Mouse (Mus musculus): ENCODE results near the gene Cobl.

Gene Cobl

DNA sequence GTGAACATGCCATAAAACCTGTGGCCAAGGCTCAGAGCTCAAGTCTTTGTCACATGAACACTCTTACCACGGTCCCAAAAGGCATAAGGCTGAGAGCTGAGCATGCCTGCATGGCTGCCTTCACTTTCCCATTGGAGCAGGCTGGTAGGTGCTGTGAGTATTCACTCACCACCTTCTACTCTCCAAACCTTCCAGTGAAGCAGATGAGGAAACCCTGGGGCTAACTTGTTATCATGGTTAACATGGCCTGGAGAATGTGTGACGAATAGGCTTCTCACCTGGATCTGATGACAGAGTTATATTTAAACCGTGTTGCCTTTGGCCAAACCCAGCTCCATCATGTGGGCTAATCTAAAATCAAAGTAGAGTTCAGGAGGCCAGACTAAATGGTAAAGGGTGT, 237.4 kb downstream of the Cobl start:
- no peak for DNase-seq (ENCODE audit: low read depth, low spot score)

DNA sequence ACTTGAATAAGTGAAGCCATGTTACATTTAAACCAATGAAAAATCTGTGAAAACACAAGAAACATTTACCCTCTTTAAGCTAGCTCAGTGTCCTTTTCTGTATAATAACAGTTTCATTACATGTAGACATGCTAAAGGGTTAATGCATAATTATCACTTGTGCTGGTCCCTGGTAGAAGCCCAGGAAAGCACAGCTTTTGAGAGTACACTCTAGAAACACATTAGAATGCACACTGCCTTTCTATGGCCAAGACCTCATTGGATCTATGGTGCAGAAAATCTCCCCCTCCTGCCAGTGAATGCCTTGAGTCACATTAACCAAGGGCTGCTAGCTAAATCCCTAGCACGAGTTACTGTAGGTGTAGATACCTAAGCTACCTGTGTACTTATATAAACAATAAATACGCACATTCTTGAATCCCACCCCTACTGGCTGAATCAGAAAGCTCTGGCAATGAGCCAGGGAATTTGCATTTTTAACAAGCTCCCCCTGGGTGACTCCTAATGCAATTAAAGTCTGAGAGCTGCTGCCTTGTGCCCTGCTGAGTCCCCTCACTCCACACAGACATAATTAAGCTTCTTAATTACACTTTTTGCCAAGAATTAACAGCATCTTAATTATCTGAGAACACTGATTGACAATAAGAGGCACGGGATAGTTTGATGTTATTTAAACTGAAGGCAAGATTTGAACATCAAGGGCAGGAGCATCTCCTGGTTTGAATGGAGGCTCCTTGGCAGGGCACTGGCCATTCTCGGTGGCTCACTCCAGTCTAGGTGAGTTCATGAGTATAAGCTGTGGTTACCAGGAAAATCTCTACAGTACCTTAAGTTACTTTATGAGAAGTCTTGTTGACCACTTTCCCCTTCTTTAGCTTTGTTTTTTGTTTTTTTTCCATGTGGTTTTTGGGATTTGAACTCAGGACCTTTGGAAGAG, 244.9 kb downstream of the Cobl start:
- DNase-seq (ENCODE audit: low read depth, low spot score): no peak

GRCm38 (mm10) chr11:12216897-12217296, 247.9 kb downstream of the Cobl start:
- no peak for DNase-seq (ENCODE audit: low read depth, low spot score)

DNA sequence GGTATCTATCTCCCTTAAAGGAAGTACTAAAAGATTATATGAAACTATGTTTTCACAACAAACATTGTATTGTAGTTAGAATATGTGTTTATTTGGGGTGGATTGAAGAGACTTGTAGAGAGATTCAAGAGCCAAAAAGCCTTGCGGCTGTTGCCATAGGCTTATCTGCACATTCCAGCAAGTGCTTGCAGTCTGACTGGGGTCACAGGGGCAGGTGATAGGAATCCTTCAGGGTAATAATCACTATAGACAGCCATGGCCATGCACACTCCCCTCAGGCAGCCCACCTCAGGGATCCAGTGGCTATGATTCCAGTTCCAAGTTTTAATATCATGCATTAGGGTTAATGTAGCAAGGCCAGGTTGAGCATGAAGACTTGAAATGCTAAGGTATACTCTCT, 249.2 kb downstream of the Cobl start:
- DNase-seq (ENCODE audit: low read depth, low spot score): no peak

- DNase-seq (ENCODE audit: low read depth, low spot score): no peak
These were observed 256.2 kb downstream of the Cobl start for GRCm38 (mm10) chr11:12208574-12208973.

DNA sequence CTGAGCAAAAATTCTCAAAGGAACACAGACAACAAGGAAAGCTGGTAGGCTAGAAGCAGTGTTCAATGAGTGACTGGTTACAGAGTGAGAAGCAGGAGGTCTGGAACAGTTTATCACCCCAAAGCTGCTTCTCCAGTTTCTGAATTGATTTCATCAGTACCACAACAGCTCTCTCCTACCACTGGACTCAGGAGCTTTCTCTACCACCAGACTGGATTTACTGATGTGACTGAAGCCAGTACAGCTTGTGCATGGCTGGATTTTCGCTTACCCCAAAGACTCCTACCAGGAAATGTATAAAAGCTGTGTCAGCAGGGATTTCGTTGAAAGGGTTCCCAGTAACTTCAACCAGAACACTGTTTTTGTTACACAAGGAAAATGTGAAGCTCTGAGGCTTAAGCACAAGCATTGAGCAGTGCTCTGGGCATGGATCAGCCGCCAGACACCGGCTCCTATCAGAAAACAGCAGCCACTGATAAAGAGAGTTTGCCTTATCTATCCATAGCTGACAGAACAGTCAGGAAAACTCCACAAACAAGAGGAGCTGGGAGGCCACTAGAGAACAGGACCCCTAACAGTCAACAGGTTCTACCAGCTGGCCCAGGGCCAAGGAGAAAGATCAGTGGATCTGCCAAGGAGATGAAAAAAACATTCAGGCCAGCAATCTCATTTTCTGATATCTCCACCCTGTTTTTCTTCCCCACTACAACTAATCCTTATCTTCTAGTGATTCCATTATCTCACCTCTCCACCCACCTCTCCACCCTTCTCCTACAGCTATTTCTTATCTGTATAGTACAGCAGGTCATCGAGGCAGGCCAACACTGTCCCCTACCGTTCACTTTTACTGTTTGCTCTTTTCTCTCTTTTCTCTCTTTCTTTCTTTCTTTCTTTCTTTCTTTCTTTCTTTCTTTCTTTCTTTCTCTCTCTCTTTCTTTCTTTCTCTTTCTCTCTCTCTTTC, 259.3 kb downstream of the Cobl start:
- no peak for DNase-seq (ENCODE audit: low read depth, low spot score)

- no peak for DNase-seq (ENCODE audit: low read depth, low spot score)
These were observed 265.3 kb downstream of the Cobl start for GRCm38 (mm10) chr11:12199441-12199840.

GRCm38 (mm10) chr11:12198700-12199349, 265.9 kb downstream of the Cobl start:
- DNase-seq (ENCODE audit: low read depth, low spot score): no peak

DNA sequence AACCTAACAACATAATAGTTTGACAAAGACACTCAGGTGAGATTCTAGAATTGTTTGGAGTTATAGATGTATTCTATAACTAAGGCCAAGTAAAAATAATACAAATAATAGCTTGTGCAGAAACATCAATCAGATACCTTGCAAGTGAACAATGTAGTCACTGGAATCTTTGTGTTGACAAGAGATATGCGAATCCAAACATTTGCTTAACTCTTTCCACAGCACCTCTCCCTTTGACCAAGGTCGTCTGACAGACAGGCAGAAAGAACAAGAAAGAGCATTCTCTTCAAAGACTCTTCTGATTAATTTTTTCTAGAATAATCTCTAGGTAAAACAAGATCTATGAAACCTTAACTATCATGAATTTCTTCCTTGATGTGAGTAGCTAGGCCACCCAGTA, 266.7 kb downstream of the Cobl start:
- no peak for DNase-seq (ENCODE audit: low read depth, low spot score)

- no peak for DNase-seq (ENCODE audit: low read depth, low spot score)
These were observed 267.2 kb downstream of the Cobl start for GRCm38 (mm10) chr11:12197542-12197941.

DNA sequence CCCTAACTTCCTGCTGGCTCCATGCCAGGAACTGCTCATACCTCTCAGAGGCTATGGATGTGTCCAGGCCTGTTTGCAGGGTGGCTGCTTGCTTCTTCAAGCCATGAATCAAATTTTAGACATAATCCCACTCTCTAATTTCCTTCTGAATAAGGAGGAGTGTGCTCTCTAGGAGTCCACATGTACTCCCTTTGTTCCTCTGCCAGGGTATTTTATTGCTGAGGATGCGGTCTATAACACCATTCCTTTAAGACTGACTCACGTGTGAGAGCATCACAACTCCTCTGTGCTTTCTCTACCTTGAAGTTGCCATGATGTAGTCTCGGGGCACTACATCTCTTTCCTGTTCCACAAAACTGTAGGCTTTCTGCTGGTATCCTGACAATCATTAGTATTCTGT, 269.4 kb downstream of the Cobl start:
- DNase-seq (ENCODE audit: low read depth, low spot score): no peak

GRCm38 (mm10) chr11:12193369-12193768, 271.4 kb downstream of the Cobl start:
- no peak for DNase-seq (ENCODE audit: low read depth, low spot score)

DNA sequence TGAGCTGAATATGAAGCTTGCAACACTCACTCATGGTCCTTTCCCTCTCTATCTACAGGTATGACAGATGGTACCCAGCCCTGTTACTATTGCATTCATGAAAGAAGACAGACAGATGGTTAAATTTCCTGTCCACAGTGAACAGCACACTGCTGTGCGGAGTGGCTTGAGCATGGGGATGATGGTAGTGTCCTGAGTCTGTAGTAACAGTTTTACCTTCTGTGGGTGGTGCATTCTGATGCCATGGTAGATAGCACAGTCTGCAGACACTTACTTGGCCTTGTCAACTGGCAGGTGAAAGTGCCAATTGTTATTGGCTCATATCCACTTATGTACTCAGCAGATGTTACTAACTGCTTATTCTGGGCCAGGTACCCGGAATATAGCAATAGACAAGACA, 273.4 kb downstream of the Cobl start:
- no peak for DNase-seq (ENCODE audit: low read depth, low spot score)

- no peak for DNase-seq (ENCODE audit: low read depth, low spot score)
These were observed 274.3 kb downstream of the Cobl start for GRCm38 (mm10) chr11:12190417-12190816.

Measured in CD4-positive, CD25-positive, alpha-beta regulatory T cell, adult 2 months (primary cell).